Mouse (Mus musculus): Measurements from ENCODE around the gene Nkain1.

- no peak for TF ChIP-seq TAL1 (IDR thresholded peaks at IDR 0.05; ENCODE audit: low read length)
- TF ChIP-seq GATA1 (IDR thresholded peaks at IDR 0.05; ENCODE audit: low read length) = no peak
These were observed 52.5 kb downstream of the Nkain1 start for GRCm38 (mm10) chr4:130521466-130521865.

Measured in erythroblast, embryonic 14.5 days (primary cell).